Mouse (Mus musculus) megakaryocyte, embryonic 14.5 days (primary cell): ENCODE results near the gene Cldn3. TPM values are rescaled to one million over a fixed set of nuclear protein-coding genes. Genes with fewer than 3 reads are reported as not detected.
"Not testable (repeated sequence)": the region's sequence is repeated elsewhere in the genome, so short reads cannot be mapped to it uniquely, and the experiment has no call there.

Experiments
- H3K27me3 ChIP-seq: replicated peaks from 2 replicates; pipeline ENCODE3; 2012; ENCODE audit warnings: inconsistent platforms
- H3K36me3 ChIP-seq: replicated peaks from 2 replicates; pipeline ENCODE3; 2012; ENCODE audit warnings: low read length, inconsistent platforms, mixed read lengths
- H3K4me1 ChIP-seq: 2 replicates; pipeline ENCODE4 v1.6.1; 2012; ENCODE audit warnings: inconsistent platforms
- H3K4me3 ChIP-seq: replicated peaks from 2 replicates; pipeline ENCODE3; 2012; ENCODE audit warnings: moderate library complexity, mild to moderate bottlenecking, inconsistent platforms
- H3K9me3 ChIP-seq: 2 replicates; pipeline ENCODE4 v1.6.1; 2012; ENCODE audit warnings: inconsistent platforms
- FLI1 ChIP-seq: IDR thresholded peaks from 2 replicates; pipeline ENCODE4 v1.6.1; 2012; ENCODE audit warnings: low read length, inconsistent platforms, mixed read lengths
- GATA1 ChIP-seq: IDR thresholded peaks from 3 replicates; pipeline ENCODE4 v1.6.1; 2012; ENCODE audit warnings: mixed read lengths, low read length, inconsistent platforms, borderline replicate concordance
- polyA plus RNA-seq: library from polyadenylated mRNA; stranded (reverse); fragments of >175 nt; gene quantifications from 2 replicates; pipeline ENCODE4 v1.2.3, GENCODE M21; 2012; ENCODE audit warnings: low replicate concordance; ENCODE audit not compliant: insufficient read depth

Cldn3 gene
- polyA plus RNA-seq: 0.64 and 3.8 TPM in 2 replicates

- Histone ChIP-seq H3K9me3 (peaks cover 5% of the 10 kb centered on the region; the same call in 1 of the 2 replicates), H3K36me3 (no peaks in the 10 kb centered on the region), H3K27me3 (peaks cover 69% of the 10 kb centered on the region), H3K4me1 (peaks cover 67% of the 10 kb centered on the region), H3K4me3 (peak within 1 kb of the TSS; percentile 84)
- TF ChIP-seq GATA1 (no peak), FLI1 (no peak)
Measured at GRCm38 (mm10) chr5:134985633-134986297, at the start of gene Cldn3. Gene Cldn3 (plus strand): TSS chr5:134986214.

- Histone ChIP-seq H3K4me3 (no peak overlapping the region), H3K9me3 (no peaks in the 10 kb centered on the region), H3K36me3 (peaks cover 67% of the 10 kb centered on the region), H3K27me3 (no peaks in the 10 kb centered on the region), H3K4me1 (peaks cover 74% of the 10 kb centered on the region)
- TF ChIP-seq GATA1 (no peak), FLI1 (no peak)
Measured at GRCm38 (mm10) chr5:134936626-134937185, 49.3 kb upstream of the Cldn3 start.

- Histone ChIP-seq H3K4me3 (no peak overlapping the region), H3K27me3 (no peaks in the 10 kb centered on the region), H3K36me3 (peaks cover 62% of the 10 kb centered on the region), H3K9me3 (no peaks in the 10 kb centered on the region), H3K4me1 (peaks cover 68% of the 10 kb centered on the region)
- TF ChIP-seq FLI1: no peak
- TF ChIP-seq GATA1: no peak
Measured at GRCm38 (mm10) chr5:134939069-134939468, 46.9 kb upstream of the Cldn3 start.

GRCm38 (mm10) chr5:134939554-134939953 lies 46.5 kb upstream of the Cldn3 start:
- H3K9me3 ChIP-seq, H3K27me3 ChIP-seq, H3K4me3 ChIP-seq: not testable (repeated sequence)
- Histone ChIP-seq H3K4me1 (peaks cover 68% of the 10 kb centered on the region), H3K36me3 (peaks cover 57% of the 10 kb centered on the region)

GRCm38 (mm10) chr5:134941472-134942209 lies 44.4 kb upstream of the Cldn3 start:
- no peak overlapping the region for H3K4me3 ChIP-seq
- TF ChIP-seq GATA1 (no peak), FLI1 (no peak)
- H3K9me3 ChIP-seq: no peaks in the 10 kb centered on the region
- peaks cover 66% of the 10 kb centered on the region for H3K4me1 ChIP-seq
- peaks cover 11% of the 10 kb centered on the region for H3K27me3 ChIP-seq
- H3K36me3 ChIP-seq: peaks cover 38% of the 10 kb centered on the region

GRCm38 (mm10) chr5:134942740-134943139 lies 43.3 kb upstream of the Cldn3 start:
- Histone ChIP-seq H3K4me1 (peaks cover 60% of the 10 kb centered on the region), H3K36me3 (peaks cover 27% of the 10 kb centered on the region), H3K27me3 (peaks cover 11% of the 10 kb centered on the region), H3K9me3 (no peaks in the 10 kb centered on the region), H3K4me3 (no peak overlapping the region)
- TF ChIP-seq GATA1 (no peak), FLI1 (no peak)

GRCm38 (mm10) chr5:134944179-134944578 lies 41.8 kb upstream of the Cldn3 start:
- Histone ChIP-seq H3K9me3 (no peaks in the 10 kb centered on the region), H3K27me3 (peaks cover 11% of the 10 kb centered on the region), H3K4me1 (peaks cover 64% of the 10 kb centered on the region), H3K36me3 (peaks cover 20% of the 10 kb centered on the region), H3K4me3 (no peak overlapping the region)
- no peak for TF ChIP-seq GATA1
- no peak for TF ChIP-seq FLI1

GRCm38 (mm10) chr5:134945266-134945959 lies 40.6 kb upstream of the Cldn3 start:
- no peak overlapping the region for H3K4me3 ChIP-seq
- TF ChIP-seq GATA1 (no peak), FLI1 (no peak)
- peaks cover 16% of the 10 kb centered on the region for H3K36me3 ChIP-seq
- H3K4me1 ChIP-seq: peaks cover 70% of the 10 kb centered on the region
- peaks cover 11% of the 10 kb centered on the region for H3K27me3 ChIP-seq
- no peaks in the 10 kb centered on the region for H3K9me3 ChIP-seq

- Histone ChIP-seq H3K36me3 (peaks cover 8% of the 10 kb centered on the region), H3K9me3 (no peaks in the 10 kb centered on the region), H3K4me1 (peaks cover 71% of the 10 kb centered on the region), H3K4me3 (no peak overlapping the region), H3K27me3 (peaks cover 11% of the 10 kb centered on the region)
- TF ChIP-seq FLI1 (no peak), GATA1 (no peak)
Measured at GRCm38 (mm10) chr5:134946063-134946856, 39.8 kb upstream of the Cldn3 start.
